Mouse (Mus musculus): ENCODE data around the gene Crb2. TPM values are rescaled to one million over a fixed set of nuclear protein-coding genes. Genes with fewer than 3 reads are reported as not detected.
A peak's percentile ranks its signal among the peaks of the same experiment; 100 is the strongest.

Crb2 gene
- polyA plus RNA-seq (2014; fragmentation: Nextera tagmentation; extraction: Ambion mirVana), result 4.5 and 6.3 TPM in 2 replicates

GRCm38 (mm10) chr2:37776016-37776415 is at the start of gene Crb2:
TSS of gene Crb2 (plus strand) at chr2:37776249.
- Histone ChIP-seq H3K9me3 (ENCODE audit: control insufficient read depth, low read length) (no peaks in the 10 kb centered on the region), H3K36me3 (replicated peaks; ENCODE audit: control insufficient read depth, insufficient read depth) (no peaks in the 10 kb centered on the region), H3K4me2 (replicated peaks) (peak within 1 kb of the TSS; percentile 46), H3K4me1 (replicated peaks; ENCODE audit: control insufficient read depth, insufficient read depth, low read length) (peaks cover 33% of the 10 kb centered on the region), H3K4me3 (replicated peaks; ENCODE audit: low read length) (peak within 1 kb of the TSS; percentile 32), H3K9ac (peak within 1 kb of the TSS; percentile 48), H3K27ac (peak within 1 kb of the TSS; percentile 65; the same call in 1 of the 2 replicates), H3K27me3 (ENCODE audit: control insufficient read depth, insufficient read depth, low read length) (no peaks in the 10 kb centered on the region)
- WGBS, result 3% methylated on average over 18 of the region's 18 CpGs
- ATAC-seq (ENCODE audit: low FRiP score) (0 out of 2 replicates have a peak, but pooled peaks have one; percentile 1), DNase-seq (ENCODE audit: low spot score) (no peak)

- Histone ChIP-seq H3K4me1 (replicated peaks; ENCODE audit: control insufficient read depth, insufficient read depth, low read length) (peaks cover 10% of the 10 kb centered on the region; the same call in 1 of the 2 replicates), H3K4me2 (replicated peaks) (no peak overlapping the region), H3K27me3 (ENCODE audit: control insufficient read depth, insufficient read depth, low read length) (no peaks in the 10 kb centered on the region), H3K27ac (no peak overlapping the region), H3K9me3 (ENCODE audit: control insufficient read depth, low read length) (no peaks in the 10 kb centered on the region), H3K9ac (no peak overlapping the region), H3K4me3 (replicated peaks; ENCODE audit: low read length) (no peak overlapping the region), H3K36me3 (replicated peaks; ENCODE audit: control insufficient read depth, insufficient read depth) (no peaks in the 10 kb centered on the region)
- 92% methylated on average over 5 of the region's 5 CpGs for WGBS
- no peak for ATAC-seq (ENCODE audit: low FRiP score)
- no peak for DNase-seq (ENCODE audit: low spot score)
Observed at GRCm38 (mm10) chr2:37731241-37731801, 44.7 kb upstream of the Crb2 start.

- no peaks in the 10 kb centered on the region for H3K9me3 ChIP-seq (ENCODE audit: control insufficient read depth, low read length)
- no peak overlapping the region for H3K9ac ChIP-seq
- H3K4me1 ChIP-seq (replicated peaks; ENCODE audit: control insufficient read depth, insufficient read depth, low read length), result peaks cover 10% of the 10 kb centered on the region; the same call in 1 of the 2 replicates
- no peak overlapping the region for H3K4me3 ChIP-seq (replicated peaks; ENCODE audit: low read length)
- H3K27me3 ChIP-seq (ENCODE audit: control insufficient read depth, insufficient read depth, low read length), result no peaks in the 10 kb centered on the region
- DNase-seq (ENCODE audit: low spot score), result no peak
- no peak overlapping the region for H3K27ac ChIP-seq
- peak; percentile 48; the same call in 1 of the 2 replicates for ATAC-seq (ENCODE audit: low FRiP score)
- H3K4me2 ChIP-seq (replicated peaks), result peak overlapping the region; percentile 31
- WGBS, result 11% methylated on average over 17 of the region's 17 CpGs
- no peaks in the 10 kb centered on the region for H3K36me3 ChIP-seq (replicated peaks; ENCODE audit: control insufficient read depth, insufficient read depth)
Observed at GRCm38 (mm10) chr2:37734979-37735806, 40.9 kb upstream of the Crb2 start.

- Histone ChIP-seq H3K4me1 (replicated peaks; ENCODE audit: control insufficient read depth, insufficient read depth, low read length) (peaks cover 10% of the 10 kb centered on the region; the same call in 1 of the 2 replicates), H3K27me3 (ENCODE audit: control insufficient read depth, insufficient read depth, low read length) (no peaks in the 10 kb centered on the region), H3K4me2 (replicated peaks) (peak overlapping the region; percentile 31; the same call in 1 of the 2 replicates), H3K27ac (no peak overlapping the region), H3K36me3 (replicated peaks; ENCODE audit: control insufficient read depth, insufficient read depth) (no peaks in the 10 kb centered on the region), H3K4me3 (replicated peaks; ENCODE audit: low read length) (no peak overlapping the region), H3K9me3 (ENCODE audit: control insufficient read depth, low read length) (no peaks in the 10 kb centered on the region), H3K9ac (no peak overlapping the region)
- 89% methylated on average over 1 of the region's 1 CpGs for WGBS
- no peak for DNase-seq (ENCODE audit: low spot score)
- no peak for ATAC-seq (ENCODE audit: low FRiP score)
Observed at GRCm38 (mm10) chr2:37735807-37736188, 40.3 kb upstream of the Crb2 start.

- Histone ChIP-seq H3K27me3 (ENCODE audit: control insufficient read depth, insufficient read depth, low read length) (no peaks in the 10 kb centered on the region), H3K9me3 (ENCODE audit: control insufficient read depth, low read length) (no peaks in the 10 kb centered on the region), H3K4me2 (replicated peaks) (no peak overlapping the region), H3K27ac (peak overlapping the region; percentile 2; the same call in 1 of the 2 replicates), H3K4me1 (replicated peaks; ENCODE audit: control insufficient read depth, insufficient read depth, low read length) (0 out of 2 replicates have a peak, but pooled peaks cover 3% of the 10 kb centered on the region), H3K4me3 (replicated peaks; ENCODE audit: low read length) (no peak overlapping the region), H3K36me3 (replicated peaks; ENCODE audit: control insufficient read depth, insufficient read depth) (no peaks in the 10 kb centered on the region), H3K9ac (no peak overlapping the region)
- DNase-seq (ENCODE audit: low spot score), result no peak
- WGBS, result 69% methylated on average over 20 of the region's 20 CpGs
- no peak for ATAC-seq (ENCODE audit: low FRiP score)
Observed at GRCm38 (mm10) chr2:37741806-37742554, 34.1 kb upstream of the Crb2 start.

GRCm38 (mm10) chr2:37744773-37745395 is 31.2 kb upstream of the Crb2 start:
- Histone ChIP-seq H3K9ac (no peak overlapping the region), H3K4me1 (replicated peaks; ENCODE audit: control insufficient read depth, insufficient read depth, low read length) (peaks cover 12% of the 10 kb centered on the region; the same call in 1 of the 2 replicates), H3K4me2 (replicated peaks) (no peak overlapping the region), H3K4me3 (replicated peaks; ENCODE audit: low read length) (no peak overlapping the region), H3K36me3 (replicated peaks; ENCODE audit: control insufficient read depth, insufficient read depth) (no peaks in the 10 kb centered on the region), H3K27ac (no peak overlapping the region), H3K9me3 (ENCODE audit: control insufficient read depth, low read length) (no peaks in the 10 kb centered on the region), H3K27me3 (ENCODE audit: control insufficient read depth, insufficient read depth, low read length) (no peaks in the 10 kb centered on the region)
- no peak for DNase-seq (ENCODE audit: low spot score)
- WGBS, result 77% methylated on average over 10 of the region's 10 CpGs
- no peak for ATAC-seq (ENCODE audit: low FRiP score)

GRCm38 (mm10) chr2:37746293-37747049 is 29.6 kb upstream of the Crb2 start:
- Histone ChIP-seq H3K4me3 (replicated peaks; ENCODE audit: low read length) (no peak overlapping the region), H3K27ac (no peak overlapping the region), H3K4me1 (replicated peaks; ENCODE audit: control insufficient read depth, insufficient read depth, low read length) (peaks cover 9% of the 10 kb centered on the region; the same call in 1 of the 2 replicates), H3K36me3 (replicated peaks; ENCODE audit: control insufficient read depth, insufficient read depth) (no peaks in the 10 kb centered on the region), H3K9ac (no peak overlapping the region), H3K27me3 (ENCODE audit: control insufficient read depth, insufficient read depth, low read length) (no peaks in the 10 kb centered on the region), H3K9me3 (ENCODE audit: control insufficient read depth, low read length) (no peaks in the 10 kb centered on the region), H3K4me2 (replicated peaks) (no peak overlapping the region)
- 89% methylated on average over 5 of the region's 5 CpGs for WGBS
- DNase-seq (ENCODE audit: low spot score) (no peak), ATAC-seq (ENCODE audit: low FRiP score) (no peak)

- Histone ChIP-seq H3K27ac (no peak overlapping the region), H3K4me2 (replicated peaks) (no peak overlapping the region), H3K9ac (no peak overlapping the region), H3K4me1 (replicated peaks; ENCODE audit: control insufficient read depth, insufficient read depth, low read length) (peaks cover 9% of the 10 kb centered on the region; the same call in 1 of the 2 replicates), H3K27me3 (ENCODE audit: control insufficient read depth, insufficient read depth, low read length) (no peaks in the 10 kb centered on the region), H3K36me3 (replicated peaks; ENCODE audit: control insufficient read depth, insufficient read depth) (no peaks in the 10 kb centered on the region), H3K9me3 (ENCODE audit: control insufficient read depth, low read length) (no peaks in the 10 kb centered on the region), H3K4me3 (replicated peaks; ENCODE audit: low read length) (no peak overlapping the region)
- WGBS, result 38% methylated on average over 2 of the region's 2 CpGs
- ATAC-seq (ENCODE audit: low FRiP score) (no peak), DNase-seq (ENCODE audit: low spot score) (no peak)
Observed at GRCm38 (mm10) chr2:37747909-37748308, 28.1 kb upstream of the Crb2 start.

Data from hindbrain, embryonic 14.5 days (tissue).